Mouse (Mus musculus) mesoderm, embryonic 11.5 days (tissue): ENCODE data around the gene Focad.
"Not testable (repeated sequence)": the region's sequence is repeated elsewhere in the genome, so short reads cannot be mapped to it uniquely, and the experiment has no call there.

ENCODE experiments used
- DNase-seq: peaks from one replicate; pipeline ENCODE4 v3.0.0-alpha.2; 2012; ENCODE audit warnings: low read depth, low spot score

The Focad gene

DNA sequence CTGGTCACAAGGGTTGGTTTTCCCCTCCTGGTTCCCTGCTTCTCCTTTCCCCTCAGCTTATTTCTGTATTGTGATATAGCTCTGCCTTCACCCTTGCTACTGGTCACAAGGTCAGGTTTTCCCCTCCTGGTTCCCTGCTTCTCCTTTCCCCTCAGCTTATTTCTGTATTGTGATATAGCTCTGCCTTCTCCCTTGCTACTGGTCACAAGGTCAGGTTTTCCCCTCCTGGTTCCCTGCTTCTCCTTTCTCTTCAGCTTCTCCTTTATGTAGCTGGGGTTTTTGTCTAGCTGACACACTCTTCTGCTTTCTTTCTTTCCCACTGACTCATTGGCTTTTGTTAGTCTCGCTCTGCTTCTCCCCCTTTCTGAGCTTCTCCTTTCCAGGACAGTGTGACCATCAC, 296.2 kb downstream of the Focad start:
- not testable (repeated sequence) for DNase-seq

DNA sequence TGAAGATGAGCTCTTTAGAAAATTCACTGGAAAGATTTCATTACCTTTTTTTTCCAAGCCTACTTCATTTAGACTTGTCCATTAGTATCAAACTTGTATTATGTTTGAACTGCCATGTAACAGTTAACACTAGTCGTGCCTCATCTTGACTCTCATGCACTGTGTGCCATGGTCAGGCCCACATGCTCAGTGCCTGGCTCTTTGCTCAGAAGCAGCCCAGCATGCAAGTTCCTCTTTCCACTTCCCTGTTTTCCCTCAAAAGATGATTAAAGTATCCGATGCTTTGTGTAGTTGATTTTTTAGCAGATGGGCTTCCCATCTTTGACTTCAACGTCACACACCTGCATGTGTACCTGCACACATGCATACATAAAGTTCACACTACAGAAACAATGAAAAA, 301.3 kb downstream of the Focad start:
- DNase-seq, result no peak

DNA sequence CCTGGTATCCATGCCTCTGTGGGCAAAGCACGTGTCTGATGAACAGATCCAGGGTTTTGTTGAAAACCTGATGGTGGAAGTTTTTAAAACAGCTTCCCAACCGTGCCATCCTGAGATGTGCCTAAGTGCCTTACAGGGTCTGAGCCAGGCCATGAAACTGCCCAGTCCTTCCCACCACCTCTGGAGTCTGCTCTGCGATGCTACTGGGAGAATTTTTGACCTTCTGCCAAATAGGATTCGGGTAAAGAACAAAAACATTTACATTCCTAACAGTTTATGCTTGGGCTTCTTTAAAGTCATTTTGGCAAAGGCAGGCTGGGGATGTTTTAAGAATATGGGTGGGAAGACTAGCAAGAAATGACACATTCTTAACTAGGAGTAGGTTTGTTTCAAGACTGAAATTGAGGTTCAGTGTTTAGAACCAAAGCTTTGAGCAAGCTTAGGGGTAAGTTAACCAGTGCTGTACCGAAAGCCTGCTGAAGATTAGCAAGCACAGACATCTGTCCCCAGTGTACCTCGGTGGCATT, 302.6 kb downstream of the Focad start:
- no peak for DNase-seq

DNA sequence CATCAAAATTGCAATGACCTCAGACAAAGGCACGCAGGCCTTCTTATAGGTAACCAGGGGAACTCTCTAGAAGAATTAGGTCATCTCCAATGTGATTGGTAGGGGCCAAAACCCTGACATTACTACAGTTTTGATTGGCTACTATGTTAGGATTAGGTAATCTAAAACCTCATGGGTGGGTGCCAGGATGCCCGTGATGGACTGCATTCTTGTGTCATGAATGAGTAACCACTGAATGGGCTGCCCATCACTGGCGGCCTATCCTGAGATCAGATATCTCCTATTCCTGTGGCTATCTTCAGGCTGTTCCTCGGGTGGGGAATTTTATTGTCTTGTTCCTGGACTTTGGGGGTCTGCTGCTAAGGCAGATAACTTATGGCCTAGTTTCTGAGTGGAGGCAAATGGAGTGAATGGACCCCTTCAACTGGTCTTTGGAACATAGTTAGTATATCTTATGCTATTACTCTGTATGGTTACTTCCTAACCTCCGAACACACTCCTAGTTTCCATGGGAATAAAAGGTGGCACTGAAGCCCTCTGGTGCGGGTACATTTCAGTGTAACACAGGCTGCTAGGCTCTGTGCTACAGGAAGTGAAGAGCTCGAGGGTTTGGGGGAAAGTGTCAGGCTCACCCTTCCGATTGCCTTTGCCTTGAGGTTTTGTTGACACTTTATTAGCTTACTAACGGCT, 306.0 kb downstream of the Focad start:
- no peak for DNase-seq

DNA sequence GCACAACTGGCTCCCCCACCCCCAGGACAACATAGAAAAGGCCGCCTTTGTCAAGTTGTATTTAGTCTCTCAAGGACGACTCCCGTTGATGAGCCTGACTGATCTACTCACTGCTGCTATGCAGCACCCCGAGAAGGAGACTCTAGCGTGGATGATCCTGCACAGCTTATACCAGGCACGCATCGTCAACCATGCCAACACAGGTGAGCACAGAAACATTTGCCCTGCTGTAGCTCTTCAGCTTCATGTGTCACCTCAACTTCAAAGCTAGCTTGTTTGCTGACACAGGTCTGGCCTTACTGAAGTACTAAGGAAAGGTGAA, 306.5 kb downstream of the Focad start:
- DNase-seq, result no peak

DNA sequence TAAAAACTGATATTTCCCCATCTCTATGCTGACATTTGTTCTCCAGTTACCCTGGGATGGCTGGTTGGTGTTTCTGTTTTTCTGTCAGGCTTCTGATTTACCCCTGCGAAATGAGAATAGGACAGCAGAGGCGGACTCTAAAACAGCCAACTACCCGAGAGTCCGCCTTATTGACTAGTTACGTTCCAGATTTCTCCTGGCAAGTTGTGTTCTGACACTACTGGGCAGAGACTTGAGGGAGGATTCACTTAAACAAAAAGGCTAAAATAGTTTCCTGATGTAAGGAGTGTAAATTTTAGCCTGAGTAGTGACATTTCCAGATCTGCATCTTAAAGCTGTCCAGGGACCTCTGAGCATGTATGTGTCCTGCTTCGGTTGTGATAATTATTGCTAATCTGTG, 308.5 kb downstream of the Focad start:
- DNase-seq, result no peak

DNA sequence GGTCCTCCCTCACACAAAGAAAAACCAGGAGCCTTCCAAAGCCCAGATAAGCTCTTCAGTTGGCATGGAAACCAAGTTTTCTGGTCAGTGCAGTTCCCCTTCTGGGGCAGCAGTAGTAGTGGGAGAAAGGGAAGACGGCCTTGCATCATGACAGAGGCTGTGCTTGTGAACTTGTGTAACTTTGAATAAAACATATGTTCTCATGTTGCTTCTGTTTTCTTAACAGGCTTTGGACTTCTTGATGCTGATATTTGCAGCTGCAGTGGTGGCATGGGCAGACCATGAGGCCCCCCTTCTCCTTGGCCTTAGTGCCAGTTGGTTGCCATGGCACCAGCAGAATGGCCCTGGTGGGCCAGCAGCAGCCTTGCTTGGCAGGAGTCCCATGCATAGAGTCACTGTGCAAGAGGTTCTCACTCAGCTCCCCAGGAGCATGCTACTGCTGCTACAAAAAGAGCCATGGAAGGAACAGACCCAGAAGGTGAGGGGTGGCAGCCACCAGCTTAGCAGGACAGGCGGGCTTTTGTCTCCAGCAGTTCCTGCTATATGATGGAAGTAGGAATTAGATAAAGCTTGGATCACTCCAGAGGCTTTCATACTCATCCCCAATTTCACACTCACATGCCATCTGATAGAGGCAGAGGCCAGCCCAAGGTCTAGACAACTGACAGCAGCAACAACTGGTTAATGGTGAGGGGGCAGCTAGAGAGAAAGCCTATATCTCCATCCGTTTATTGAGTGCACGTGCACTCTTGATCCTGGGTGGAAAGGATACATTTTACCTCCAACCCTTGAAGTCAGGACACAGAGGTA, 312.7 kb downstream of the Focad start:
- DNase-seq, result peak; percentile 11

DNA sequence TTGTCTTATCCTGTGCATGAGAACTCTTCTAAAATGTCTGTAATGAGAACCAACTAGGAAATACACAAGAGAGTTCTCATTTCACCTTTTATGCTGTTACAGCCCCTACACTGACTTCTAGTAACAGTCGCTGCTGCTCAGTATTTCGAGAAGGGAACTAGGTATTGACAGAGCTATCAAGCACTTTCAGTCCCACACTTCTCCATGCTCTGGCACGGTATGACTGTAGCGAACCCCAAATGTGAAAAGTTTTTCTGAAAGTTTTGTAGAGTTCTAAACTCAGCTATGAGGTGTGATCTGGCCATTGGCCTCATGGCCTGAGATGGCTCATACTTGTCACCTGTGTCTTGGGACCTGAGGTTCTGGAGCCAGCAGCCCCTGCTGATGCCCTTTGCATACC, 314.9 kb downstream of the Focad start:
- no peak for DNase-seq

DNA sequence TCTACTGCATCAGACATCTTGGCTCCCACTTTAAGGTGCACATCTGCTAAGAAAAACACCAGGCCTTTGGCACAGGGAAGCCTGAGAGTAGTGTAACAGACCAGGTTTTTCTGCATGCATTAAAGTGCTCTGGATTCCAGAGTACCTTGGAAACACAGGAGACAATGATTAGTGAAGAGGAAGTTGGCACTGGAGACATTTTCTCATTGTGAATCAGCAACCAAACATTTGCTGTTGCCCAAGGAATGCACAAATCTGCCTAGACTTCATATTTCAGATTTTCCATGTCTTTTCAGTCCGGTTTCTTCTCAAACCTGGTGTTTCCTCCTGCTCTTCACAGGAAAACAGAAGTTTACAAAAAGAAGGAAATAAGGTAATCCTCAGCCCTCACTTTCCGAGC, 317.9 kb downstream of the Focad start:
- DNase-seq, result no peak

DNA sequence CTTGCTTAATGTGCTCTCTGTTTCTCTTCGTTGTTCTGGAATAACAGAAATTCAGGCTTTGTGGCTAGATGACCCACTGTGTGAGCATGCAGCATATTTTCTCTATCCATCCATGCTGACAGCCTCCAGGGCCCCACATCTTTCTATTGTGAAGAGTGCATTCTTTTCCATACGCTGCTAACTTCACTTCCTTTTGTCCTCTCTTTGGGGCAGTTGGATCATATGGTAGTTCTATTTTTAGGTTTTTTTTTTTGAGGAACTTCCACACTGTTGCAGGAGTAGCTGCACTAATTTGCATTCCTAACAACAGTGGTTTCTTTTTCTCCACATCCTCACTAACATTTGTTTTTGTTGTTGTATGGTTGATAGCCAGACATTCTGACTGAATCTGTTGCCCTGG, 320.6 kb downstream of the Focad start:
- no peak for DNase-seq

DNA sequence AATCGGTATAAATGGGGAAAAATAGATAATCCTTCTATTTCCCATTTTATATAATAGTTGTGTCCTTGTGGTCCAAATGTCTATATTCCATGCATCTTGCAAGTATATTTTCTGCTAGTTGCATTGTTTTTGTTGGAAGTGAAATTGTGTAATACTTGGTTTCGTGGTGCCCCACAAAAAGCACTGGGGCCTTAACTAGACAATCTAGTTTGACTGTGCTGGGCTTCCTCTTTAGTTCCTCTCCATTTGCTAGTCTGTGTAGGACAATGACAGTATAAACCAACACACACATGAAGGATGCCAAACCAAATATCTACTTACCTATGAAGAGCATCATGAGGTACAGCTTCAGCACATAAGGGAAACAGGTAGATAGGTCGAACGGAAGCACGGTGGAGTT, 324.9 kb downstream of the Focad start:
- no peak for DNase-seq

DNA sequence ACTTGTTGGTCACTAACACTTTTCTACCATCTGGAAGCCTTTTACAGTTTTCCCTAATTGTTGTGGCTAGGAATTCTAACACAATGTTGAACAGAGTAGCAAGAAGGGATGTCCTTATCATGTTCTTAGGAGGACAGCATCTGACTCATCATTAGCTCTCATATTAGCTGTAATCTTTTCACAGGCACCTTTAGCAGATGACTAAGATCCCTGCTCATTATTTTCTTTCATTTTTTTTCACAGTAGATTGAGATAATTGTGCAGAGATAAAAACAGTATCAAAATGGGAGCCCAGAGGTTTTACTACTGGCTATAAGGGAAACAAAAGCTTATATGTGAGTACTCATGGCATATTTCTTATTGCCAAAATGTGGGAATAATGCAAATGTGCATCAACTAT, 330.1 kb downstream of the Focad start:
- DNase-seq, result no peak

DNA sequence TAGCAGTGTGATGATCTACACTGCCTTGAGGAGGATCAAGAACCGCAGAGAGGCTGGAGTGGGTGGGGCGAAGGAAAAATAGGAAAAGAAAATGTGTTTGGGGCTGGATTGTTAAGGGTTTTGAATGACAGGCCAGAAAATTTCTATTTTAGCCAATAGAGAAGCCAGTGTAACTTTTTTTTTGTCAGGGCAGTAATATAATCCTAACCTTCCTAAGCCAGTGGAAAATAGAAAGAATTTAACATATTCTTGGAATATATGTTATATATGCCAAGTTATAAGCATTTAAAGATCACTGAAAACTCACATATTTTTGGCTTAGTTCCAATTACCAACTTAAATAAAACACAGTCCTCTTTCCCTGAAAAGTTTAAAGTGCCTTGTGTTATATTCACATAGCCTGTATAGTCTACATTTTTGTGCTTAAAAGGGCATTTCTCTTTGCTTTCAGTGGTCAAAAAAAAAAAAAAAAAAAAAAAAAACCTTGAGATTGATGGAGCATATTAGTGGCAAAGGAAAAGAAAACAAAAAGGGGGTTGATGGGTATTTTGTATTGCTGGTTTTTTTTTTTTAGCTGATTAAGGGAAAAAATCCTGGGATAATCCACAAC, 333.3 kb downstream of the Focad start:
- DNase-seq, result no peak

DNA sequence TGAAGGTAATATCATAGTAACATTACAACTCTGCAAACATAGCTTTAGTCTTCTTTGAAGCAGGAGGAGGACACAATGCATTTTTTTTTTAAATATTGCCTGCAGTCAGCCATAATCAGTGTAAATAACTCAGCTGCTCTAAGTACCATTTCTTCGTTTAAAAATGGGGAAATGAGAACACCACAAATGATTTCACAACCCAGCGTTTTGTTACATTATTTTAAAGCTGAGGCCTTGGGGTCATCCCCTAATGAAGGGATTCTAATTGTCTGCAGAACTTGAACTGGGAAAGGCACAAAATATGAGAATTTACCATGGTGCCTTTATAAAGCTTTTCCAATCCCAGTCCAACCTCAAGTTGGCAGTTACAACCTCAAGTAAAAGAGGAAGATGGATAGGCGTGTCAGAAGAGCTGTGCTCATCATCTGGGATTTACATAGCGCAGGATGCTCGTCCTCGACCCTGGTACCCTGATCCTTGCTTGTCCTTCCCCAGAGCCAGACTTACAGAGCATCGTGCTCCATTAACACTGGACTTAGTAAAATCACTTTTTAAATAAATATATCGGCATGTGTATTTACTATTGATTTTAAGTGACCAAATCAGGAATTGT, 338.1 kb downstream of the Focad start:
- DNase-seq, result no peak

DNA sequence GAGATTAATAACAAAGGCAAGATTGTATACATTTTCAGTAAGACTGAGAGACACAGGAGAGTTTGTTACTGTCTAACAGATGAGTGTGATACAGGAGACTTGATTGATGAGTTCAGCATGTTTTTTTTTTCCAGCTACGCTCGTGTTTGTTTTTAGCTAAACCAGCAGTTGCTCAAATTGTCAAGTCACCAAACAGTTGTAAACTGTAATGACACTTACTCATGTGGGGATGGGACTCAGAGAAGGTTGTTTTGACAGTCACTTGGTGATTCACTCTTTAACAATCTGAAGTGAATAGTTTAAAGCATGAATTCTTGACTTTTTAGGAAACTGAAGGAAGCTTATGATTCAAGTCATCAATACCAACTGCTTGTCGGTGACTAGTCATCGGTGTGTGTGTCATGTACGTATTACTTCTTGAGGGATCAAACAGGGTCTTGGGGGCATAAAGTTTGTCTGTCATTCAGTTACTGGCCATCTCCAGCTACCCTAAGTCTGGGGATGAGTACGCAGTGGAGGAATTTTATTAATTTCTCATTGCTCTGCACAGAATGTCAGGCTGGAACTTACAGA, 342.2 kb downstream of the Focad start:
- DNase-seq, result no peak

DNA sequence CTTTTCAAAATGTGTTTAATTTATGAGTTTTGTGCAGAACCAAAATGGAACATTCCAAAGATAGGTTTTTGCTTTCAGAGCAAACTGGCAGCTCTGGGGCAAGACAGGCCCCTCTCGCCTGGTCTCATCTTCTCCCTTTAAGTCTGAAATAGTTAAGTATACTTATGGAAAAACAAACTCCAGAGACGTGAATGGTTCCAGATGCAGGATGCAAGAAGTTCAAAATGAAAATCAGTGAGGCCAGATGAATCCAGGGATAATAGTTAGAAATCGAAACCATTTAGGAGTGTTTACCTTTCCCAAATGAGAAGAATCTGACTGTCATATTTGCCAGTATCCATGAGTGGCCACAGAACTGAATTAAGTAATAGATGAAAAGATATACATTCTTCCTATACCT, 342.7 kb downstream of the Focad start:
- no peak for DNase-seq

DNA sequence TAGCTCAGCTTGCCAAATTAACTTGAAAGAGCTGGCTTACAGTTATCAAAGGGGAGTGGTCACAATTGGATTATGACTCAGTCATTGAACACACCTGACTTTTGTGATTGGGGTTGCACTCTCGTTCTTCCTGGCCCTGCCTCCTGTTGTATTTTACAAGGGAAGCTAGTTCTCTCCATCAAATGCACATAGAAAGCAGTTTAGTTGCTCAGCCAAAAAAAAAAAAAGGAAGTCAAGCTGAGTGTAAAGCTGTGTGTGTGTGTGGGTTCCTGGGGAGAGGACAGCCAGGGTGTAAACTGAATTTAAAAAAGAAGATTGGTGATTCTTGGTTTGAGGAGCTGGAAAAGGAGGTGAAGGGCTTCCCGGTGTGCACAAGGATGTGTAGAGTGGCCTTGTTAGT, 343.5 kb downstream of the Focad start:
- no peak for DNase-seq

DNA sequence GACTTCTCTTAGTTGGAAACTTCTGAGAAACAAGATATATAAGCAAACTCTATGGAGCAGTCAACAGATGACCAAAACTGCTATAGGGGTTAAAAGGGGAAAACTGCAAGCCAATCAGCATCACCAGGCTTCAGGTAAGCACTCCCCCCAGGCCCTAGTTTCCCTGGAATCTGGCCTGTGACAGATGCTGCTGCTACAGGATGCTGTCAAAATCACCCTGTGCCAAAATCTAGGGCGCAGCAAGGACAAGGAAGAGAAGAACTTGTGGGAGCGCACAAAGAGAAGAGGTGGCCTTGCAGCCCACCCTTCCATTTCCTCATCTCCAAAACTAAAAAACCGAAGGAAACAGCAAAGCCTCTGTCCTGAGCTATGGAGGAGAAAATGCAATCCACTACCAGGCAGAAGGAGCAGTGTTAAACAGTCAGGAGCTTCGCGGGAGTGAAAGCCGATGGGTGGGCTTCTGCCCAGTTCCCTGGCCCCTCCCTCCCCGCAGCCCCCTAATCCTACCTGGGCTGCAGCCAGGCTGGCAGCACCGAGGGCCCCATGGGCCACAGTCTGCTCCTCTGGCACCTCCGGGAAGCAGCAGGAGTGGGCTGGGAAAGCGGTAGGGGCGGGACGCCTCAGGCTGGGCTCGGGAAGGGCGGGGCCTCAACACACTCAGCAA, 344.0 kb downstream of the Focad start, which contains the start of gene Hacd4:
Gene Hacd4, minus strand, starts transcription at position 603 of the 664 bp plus-strand sequence.
- no peak for DNase-seq

DNA sequence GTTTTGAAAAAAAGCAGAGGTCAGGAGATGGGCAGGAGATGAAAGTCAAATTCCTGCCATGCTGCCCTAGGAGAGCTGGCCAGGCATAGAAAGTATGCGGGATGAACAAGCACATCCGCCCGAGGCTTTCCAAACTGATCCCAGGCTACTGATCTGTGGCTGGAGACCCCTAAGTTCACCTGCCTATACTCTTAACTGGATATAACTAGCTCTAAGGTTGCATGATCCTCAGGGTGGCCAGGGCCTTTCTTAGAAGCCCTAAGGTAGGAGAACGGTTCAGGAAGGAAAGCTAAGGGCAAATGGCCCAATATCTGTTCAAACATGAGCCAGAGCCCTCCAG, 344.5 kb downstream of the Focad start:
- peak; percentile 51 for DNase-seq

DNA sequence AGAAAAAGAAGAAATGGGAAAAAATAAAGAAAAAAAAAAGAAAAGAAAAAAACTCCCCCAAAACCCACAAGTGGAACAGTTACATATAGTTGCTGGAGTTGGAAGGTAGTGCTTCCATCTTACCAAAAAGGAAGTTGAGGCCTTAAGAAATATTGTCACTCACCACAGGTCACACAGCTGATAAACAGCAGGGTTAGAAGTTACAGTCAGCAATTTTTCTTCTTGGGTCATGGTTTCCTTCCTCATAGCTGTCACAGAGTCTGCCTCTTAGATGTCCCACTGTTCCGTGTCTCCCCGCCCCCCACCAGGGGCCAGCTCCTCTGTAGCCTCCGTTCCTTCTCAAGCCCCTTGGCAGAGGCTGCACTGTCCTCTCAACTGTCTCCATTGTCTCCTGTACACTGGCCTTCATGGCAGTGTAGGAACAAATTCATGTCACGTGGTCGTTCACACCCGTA, 345.3 kb downstream of the Focad start:
- DNase-seq, result no peak

DNA sequence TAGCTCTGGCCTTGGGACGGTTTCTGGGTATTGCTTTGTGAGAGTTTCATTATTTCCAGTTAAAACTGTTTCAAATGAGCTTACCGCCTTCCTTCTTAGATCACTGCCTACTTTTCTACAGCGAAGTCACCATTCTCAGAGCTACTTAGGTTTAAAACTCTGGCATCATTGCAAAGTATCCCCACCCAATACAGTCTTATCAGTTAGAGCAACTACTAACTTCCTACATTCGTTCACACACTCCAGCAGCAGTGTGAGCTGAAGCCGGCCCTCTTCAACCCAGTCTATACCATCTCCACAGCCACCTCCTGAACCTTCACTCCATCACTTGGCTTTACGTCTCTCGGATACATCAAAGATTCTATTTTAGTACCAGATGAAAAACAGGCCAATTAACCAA, 346.4 kb downstream of the Focad start:
- DNase-seq, result no peak
